In genomic region chr16:7040691-7041090, GRCm38 (mm10) we compare ENCODE assay signal across 11 mouse cellular contexts.
DNase-seq lines count a peak whose midpoint lies in the region; ATAC-seq lines count a peak whose summit lies in the region.
"Had no signal": no experiment of that assay in that cellular context is flagged by ENCODE, and none has a peak within 500 bp of the region (broad histone marks: within the 10 kb centered on the region; RNA-seq: fewer than 3 reads in every experiment).

No protein-coding gene starts in this region.

- no peak overlapping the region for H3K9ac ChIP-seq in heart, embryonic 14.5 days (ENCODE audit: low read length)
- H3K9ac ChIP-seq in hindbrain, embryonic 13.5 days = peak overlapping the region; percentile 79
- H3K9ac ChIP-seq in midbrain, embryonic 16.5 days (ENCODE audit: low read depth, low read length) = peak overlapping the region; percentile 58
- H3K9ac ChIP-seq: liver, embryonic 15.5 days had no signal

- 24% methylated on average over 6 of the region's 6 CpGs for WGBS in heart, embryonic 14.5 days
- 21% methylated on average over 6 of the region's 6 CpGs for WGBS in hindbrain, embryonic 13.5 days
- 27% methylated on average over 6 of the region's 6 CpGs for WGBS in midbrain, embryonic 16.5 days

- H3K4me2 ChIP-seq in heart, embryonic 14.5 days (ENCODE audit: low read length) = 0 out of 2 replicates have a peak overlapping the region, but pooled peaks have one; percentile 8
- peak overlapping the region; percentile 78 for H3K4me2 ChIP-seq in hindbrain, embryonic 13.5 days
- H3K4me2 ChIP-seq in midbrain, embryonic 16.5 days (ENCODE audit: low read length) = peak overlapping the region; percentile 72
- H3K4me2 ChIP-seq: liver, embryonic 15.5 days had no signal

- no peak overlapping the region for H3K4me3 ChIP-seq in heart, embryonic 14.5 days (ENCODE audit: control insufficient read depth in 1 of 2, insufficient read depth in 1 of 2, low read depth in 1 of 2, low read length in 2 of 2)
- H3K4me3 ChIP-seq in hindbrain, embryonic 13.5 days = peak overlapping the region; percentile 53
- peak overlapping the region; percentile 38 for H3K4me3 ChIP-seq in midbrain, embryonic 16.5 days (ENCODE audit: low read depth, low read length)
- H3K4me3 ChIP-seq: liver, embryonic 15.5 days; megakaryocyte, embryonic 14.5 days had no signal

- no peaks in the 10 kb centered on the region for H3K36me3 ChIP-seq in heart, embryonic 14.5 days (ENCODE audit: control insufficient read depth, insufficient read depth, low read length)
- no peaks in the 10 kb centered on the region for H3K36me3 ChIP-seq in hindbrain, embryonic 13.5 days
- H3K36me3 ChIP-seq in midbrain, embryonic 16.5 days (ENCODE audit: control insufficient read depth, insufficient read depth, low read length) = no peaks in the 10 kb centered on the region
- H3K36me3 ChIP-seq: liver, embryonic 15.5 days had no signal

- no peaks in the 10 kb centered on the region for H3K9me3 ChIP-seq in heart, embryonic 14.5 days (ENCODE audit: control insufficient read depth, low read length)
- no peaks in the 10 kb centered on the region for H3K9me3 ChIP-seq in hindbrain, embryonic 13.5 days
- no peaks in the 10 kb centered on the region for H3K9me3 ChIP-seq in midbrain, embryonic 16.5 days (replicated peaks; ENCODE audit: control insufficient read depth, low read length, poor library complexity, severe bottlenecking)
- H3K9me3 ChIP-seq: liver, embryonic 15.5 days; megakaryocyte, embryonic 14.5 days had no signal

- no peak for ATAC-seq in heart, embryonic 14.5 days (ENCODE audit: insufficient number of reproducible peaks, insufficient read depth, low FRiP score, low read depth)
- no peak for ATAC-seq in hindbrain, embryonic 13.5 days (ENCODE audit: low FRiP score)
- no peak for ATAC-seq in midbrain, embryonic 16.5 days

- no peak for DNase-seq in heart, adult 9 months (ENCODE audit: low spot score in 2 of 2)
- peak; percentile 20 for DNase-seq in embryo, embryonic 9.5 days (ENCODE audit: extremely low spot score)
- DNase-seq in left cerebral cortex, adult 18-20 months (ENCODE audit: low spot score in 2 of 2) = no peak
- no peak for DNase-seq in layer of hippocampus, postnatal 36 days
- DNase-seq in urinary bladder, postnatal 36 days (ENCODE audit: low spot score in 2 of 2) = no peak
- DNase-seq: kidney, adult 18-20 months had no signal

- H3K27me3 ChIP-seq in heart, embryonic 14.5 days (ENCODE audit: control insufficient read depth, insufficient read depth, low read length) = peaks cover 50% of the 10 kb centered on the region
- peaks cover 13% of the 10 kb centered on the region for H3K27me3 ChIP-seq in hindbrain, embryonic 13.5 days
- H3K27me3 ChIP-seq in midbrain, embryonic 16.5 days (ENCODE audit: control insufficient read depth, insufficient read depth, low read depth, low read length) = 0 out of 2 replicates have a peak, but pooled peaks cover 2% of the 10 kb centered on the region

- peaks cover 0 to 2% of the 10 kb centered on the region in 2 experiments; a peak in 1 of 4 replicates for H3K4me1 ChIP-seq in heart, embryonic 14.5 days (ENCODE audit: control insufficient read depth in 2 of 2, insufficient read depth in 2 of 2, low read length in 2 of 2)
- peaks cover 53% of the 10 kb centered on the region for H3K4me1 ChIP-seq in hindbrain, embryonic 13.5 days (replicated peaks)
- H3K4me1 ChIP-seq in midbrain, embryonic 16.5 days (ENCODE audit: control insufficient read depth, insufficient read depth, low read length) = peaks cover 15% of the 10 kb centered on the region
- H3K4me1 ChIP-seq: liver, embryonic 15.5 days; megakaryocyte, embryonic 14.5 days had no signal

- H3K27ac ChIP-seq in heart, embryonic 14.5 days (replicated peaks in 1 of 2; ENCODE audit: control insufficient read depth in 1 of 2, insufficient read depth in 1 of 2, low read depth in 2 of 2, low read length in 2 of 2) = no peak overlapping the region
- H3K27ac ChIP-seq in hindbrain, embryonic 13.5 days = peak overlapping the region; percentile 90
- peak overlapping the region; percentile 65 for H3K27ac ChIP-seq in midbrain, embryonic 16.5 days (ENCODE audit: low read length)
- H3K27ac ChIP-seq: liver, embryonic 15.5 days had no signal

Comparison
In these comparisons a context has a peak if more than half of its experiments do, and no peak if none do; other contexts are left out.
1. H3K27ac ChIP-seq: peak in hindbrain, embryonic 13.5 days (single experiment) and midbrain, embryonic 16.5 days (single experiment); none in heart, embryonic 14.5 days (0 of 2).
2. H3K4me2 ChIP-seq: peak in every context shown above with its lines; median percentile 78 in hindbrain, embryonic 13.5 days; 72 in midbrain, embryonic 16.5 days; 8 in heart, embryonic 14.5 days.
3. H3K4me3 ChIP-seq: peak in hindbrain, embryonic 13.5 days (single experiment) and midbrain, embryonic 16.5 days (single experiment); none in heart, embryonic 14.5 days (0 of 2).